ENCODE assay signal across 25 mouse cellular contexts in genomic region chr4:87881995-87882394, GRCm38 (mm10).
DNase-seq lines count a peak whose midpoint lies in the region; ATAC-seq and TF ChIP-seq lines count a peak whose summit lies in the region.
"Had no signal": no experiment of that assay in that cellular context is flagged by ENCODE, and none has a peak within 500 bp of the region (broad histone marks: within the 10 kb centered on the region; RNA-seq: fewer than 3 reads in every experiment).

No protein-coding gene starts in this region.

- TF ChIP-seq POLR2A in small intestine, adult 2 months (IDR thresholded peaks at IDR 0.05; ENCODE audit: low read depth, low read length), result no peak

- H3K4me1 ChIP-seq in intestine, embryonic 15.5 days (replicated peaks), result peaks cover 12% of the 10 kb centered on the region; the same call in 1 of the 2 replicates
- H3K4me1 ChIP-seq in liver, embryonic 12.5 days, result no peaks in the 10 kb centered on the region
- peaks cover 22% of the 10 kb centered on the region; the same call in 1 of the 2 replicates for H3K4me1 ChIP-seq in small intestine, adult 2 months (ENCODE audit: control insufficient read depth, insufficient read depth, insufficient read length, low read length)
- no peaks in the 10 kb centered on the region for H3K4me1 ChIP-seq in stomach, postnatal 0 days (replicated peaks; ENCODE audit: control insufficient read depth, insufficient read depth)
- H3K4me1 ChIP-seq: embryonic facial prominence, embryonic 15.5 days; forebrain, embryonic 10.5 days had no signal

- peak; percentile 35 for DNase-seq in stomach, postnatal 0 days (ENCODE audit: low spot score)
- DNase-seq in adrenal gland, adult (ENCODE audit: inconsistent age in 2 of 2, low spot score in 1 of 2), result no peak
- DNase-seq in left cerebral cortex, adult 2 months (ENCODE audit: extremely low spot score in 1 of 2, low spot score in 2 of 2), result no peak
- DNase-seq: adrenal gland, adult 2 months; adrenal gland, postnatal 36 days; cerebellum, adult 2 months; cerebellum, postnatal 10 days; embryo, embryonic 11 days; gastrocnemius, adult 2 months; gastrocnemius, postnatal 25 days; heart, adult 18-20 months; heart, postnatal 10 days; heart, postnatal 4 days had no signal

- no peaks in the 10 kb centered on the region for H3K27me3 ChIP-seq in intestine, embryonic 15.5 days (replicated peaks)
- no peaks in the 10 kb centered on the region for H3K27me3 ChIP-seq in liver, embryonic 12.5 days (replicated peaks)
- no peaks in the 10 kb centered on the region for H3K27me3 ChIP-seq in small intestine, adult 2 months (ENCODE audit: control insufficient read depth, insufficient read depth, low read length)
- H3K27me3 ChIP-seq in stomach, postnatal 0 days (ENCODE audit: control insufficient read depth, insufficient read depth, low read length), result no peaks in the 10 kb centered on the region
- H3K27me3 ChIP-seq: CH12.LX; embryonic facial prominence, embryonic 15.5 days; hindbrain, embryonic 13.5 days; Patski had no signal

- no peak overlapping the region; the same call in 1 of the 2 replicates for H3K4me2 ChIP-seq in intestine, embryonic 15.5 days (replicated peaks)
- no peak overlapping the region for H3K4me2 ChIP-seq in liver, embryonic 12.5 days
- no peak overlapping the region for H3K4me2 ChIP-seq in stomach, postnatal 0 days (replicated peaks; ENCODE audit: low read depth)
- H3K4me2 ChIP-seq: embryonic facial prominence, embryonic 15.5 days; hindbrain, embryonic 13.5 days had no signal

- peak; percentile 35; the same call in 1 of the 2 replicates for ATAC-seq in intestine, embryonic 15.5 days
- 0 out of 2 replicates have a peak, but pooled peaks have one; percentile 26 for ATAC-seq in liver, embryonic 12.5 days
- peak; percentile 72 for ATAC-seq in stomach, postnatal 0 days (ENCODE audit: low FRiP score, low TSS enrichment)
- ATAC-seq in CD4-positive, CD25-positive, alpha-beta regulatory T cell, adult 4 months, result no peak
- ATAC-seq: activated CD4-positive, CD25-positive, alpha-beta regulatory T cell, adult 4 months; forebrain, embryonic 14.5 days; Patski had no signal

- 88% methylated on average over 1 of the region's 1 CpGs for whole genome bisulfite sequencing in intestine, embryonic 15.5 days
- WGBS in liver, embryonic 12.5 days (ENCODE audit: insufficient replicate concordance), result 96% methylated on average over 1 of the region's 1 CpGs
- WGBS in small intestine, adult 2 months, result 84% methylated on average over 1 of the region's 1 CpGs
- 100% methylated on average over 1 of the region's 1 CpGs for WGBS in stomach, postnatal 0 days

- intact Hi-C loops in left cerebral cortex, adult 2 months (cut with DNase I), result no loop called here

- no peak overlapping the region for H3K4me3 ChIP-seq in intestine, embryonic 15.5 days (replicated peaks)
- H3K4me3 ChIP-seq in liver, embryonic 12.5 days, result no peak overlapping the region
- H3K4me3 ChIP-seq in small intestine, adult 2 months (ENCODE audit: low read depth, low read length), result no peak overlapping the region
- no peak overlapping the region for H3K4me3 ChIP-seq in stomach, postnatal 0 days (ENCODE audit: low read depth, low read length)
- no peak overlapping the region for H3K4me3 ChIP-seq in left cerebral cortex, adult 2 months
- H3K4me3 ChIP-seq: embryonic facial prominence, embryonic 15.5 days; forebrain, embryonic 10.5 days; gastrocnemius, adult 2 months; heart, embryonic 10.5 days; hindbrain, embryonic 13.5 days had no signal

- TF ChIP-seq EP300 in stomach, postnatal 0 days (optimal IDR thresholded peaks at IDR 0.05), result no peak

- no peaks in the 10 kb centered on the region for H3K9me3 ChIP-seq in intestine, embryonic 15.5 days
- H3K9me3 ChIP-seq in liver, embryonic 12.5 days (replicated peaks), result no peaks in the 10 kb centered on the region
- no peaks in the 10 kb centered on the region for H3K9me3 ChIP-seq in stomach, postnatal 0 days (ENCODE audit: control insufficient read depth, low read length)
- H3K9me3 ChIP-seq: embryonic facial prominence, embryonic 15.5 days; forebrain, embryonic 10.5 days; heart, embryonic 10.5 days; hindbrain, embryonic 13.5 days had no signal

- no peaks in the 10 kb centered on the region for H3K36me3 ChIP-seq in intestine, embryonic 15.5 days
- no peaks in the 10 kb centered on the region for H3K36me3 ChIP-seq in liver, embryonic 12.5 days
- no peaks in the 10 kb centered on the region for H3K36me3 ChIP-seq in small intestine, adult 2 months (ENCODE audit: control insufficient read depth, insufficient read depth, low read length)
- no peaks in the 10 kb centered on the region for H3K36me3 ChIP-seq in stomach, postnatal 0 days (ENCODE audit: control insufficient read depth, insufficient read depth, low read length)
- H3K36me3 ChIP-seq: embryonic facial prominence, embryonic 15.5 days; heart, embryonic 10.5 days; hindbrain, embryonic 13.5 days had no signal

- H3K9ac ChIP-seq in intestine, embryonic 15.5 days, result no peak overlapping the region
- H3K9ac ChIP-seq in liver, embryonic 12.5 days, result no peak overlapping the region
- H3K9ac ChIP-seq in stomach, postnatal 0 days (ENCODE audit: low read length), result no peak overlapping the region
- H3K9ac ChIP-seq: embryonic facial prominence, embryonic 15.5 days; hindbrain, embryonic 13.5 days had no signal

- peak overlapping the region; percentile 40 for H3K27ac ChIP-seq in intestine, embryonic 15.5 days
- peak overlapping the region; percentile 15; the same call in 1 of the 2 replicates for H3K27ac ChIP-seq in liver, embryonic 12.5 days
- H3K27ac ChIP-seq in small intestine, adult 2 months (ENCODE audit: insufficient read depth, low read depth, low read length), result peak overlapping the region; percentile 39; the same call in 1 of the 2 replicates
- 0 out of 2 replicates have a peak overlapping the region, but pooled peaks have one; percentile 4 for H3K27ac ChIP-seq in stomach, postnatal 0 days (replicated peaks)
- no peak overlapping the region for H3K27ac ChIP-seq in left cerebral cortex, adult 2 months
- H3K27ac ChIP-seq: embryonic facial prominence, embryonic 15.5 days; forebrain, embryonic 10.5 days; gastrocnemius, adult 2 months; heart, embryonic 10.5 days; hindbrain, embryonic 13.5 days had no signal

- TF ChIP-seq CTCF in small intestine, adult 2 months (IDR thresholded peaks at IDR 0.05; ENCODE audit: extremely low read depth, insufficient read length, insufficient replicate concordance, low read depth, low read length), result no peak
- no peak for TF ChIP-seq CTCF in stomach, postnatal 0 days (IDR thresholded peaks at IDR 0.05; ENCODE audit: low read depth)
- no peak for TF ChIP-seq CTCF in left cerebral cortex, adult 2 months (IDR thresholded peaks at IDR 0.05)
